7 mouse cellular contexts compared by ENCODE assay signal in the genomic region with DNA sequence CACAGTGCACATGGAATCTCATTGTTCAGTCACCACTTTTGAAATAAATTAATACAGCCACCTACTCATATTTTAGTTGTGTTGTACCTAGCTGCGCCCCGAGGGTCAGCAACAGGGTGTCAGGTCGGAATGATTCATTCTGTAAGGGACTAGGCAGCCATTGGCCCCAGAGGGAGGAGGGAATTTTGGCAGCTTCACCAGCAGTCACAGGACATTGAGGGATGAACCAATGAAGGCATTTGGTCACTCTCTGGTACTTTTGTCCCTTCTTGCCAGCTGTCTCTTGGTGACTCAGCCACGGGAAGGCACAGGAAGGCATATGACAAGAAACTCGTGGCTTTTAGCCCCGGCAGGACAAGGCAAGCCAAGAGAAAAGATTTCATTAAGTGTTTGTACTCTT. TPM values are rescaled to one million over a fixed set of nuclear protein-coding genes. Genes with fewer than 3 reads are reported as not detected.
A peak's percentile ranks its signal among the peaks of the same experiment; 100 is the strongest.
DNase-seq lines count a peak whose midpoint lies in the region; ATAC-seq and TF ChIP-seq lines count a peak whose summit lies in the region.

No protein-coding gene starts in this region.

- H3K4me2 ChIP-seq in lung, embryonic 14.5 days, result no peak overlapping the region
- no peak overlapping the region for H3K4me2 ChIP-seq in heart, embryonic 16.5 days (ENCODE audit: low read depth, low read length)
- H3K4me2 ChIP-seq in midbrain, embryonic 14.5 days (ENCODE audit: low read length), result no peak overlapping the region

- no peaks in the 10 kb centered on the region for H3K27me3 ChIP-seq in lung, embryonic 14.5 days (ENCODE audit: insufficient read depth, low read length)
- no peaks in the 10 kb centered on the region for H3K27me3 ChIP-seq in heart, embryonic 16.5 days (ENCODE audit: control insufficient read depth, insufficient read depth, low read length)
- H3K27me3 ChIP-seq in midbrain, embryonic 14.5 days (ENCODE audit: control insufficient read depth, insufficient read depth, low read length), result no peaks in the 10 kb centered on the region

- 82% methylated on average over 6 of the region's 6 CpGs for WGBS in lung, embryonic 14.5 days
- 77% methylated on average over 6 of the region's 6 CpGs for WGBS in heart, embryonic 16.5 days
- WGBS in midbrain, embryonic 14.5 days, result 85% methylated on average over 6 of the region's 6 CpGs

- H3K9ac ChIP-seq in lung, embryonic 14.5 days, result 0 out of 2 replicates have a peak overlapping the region, but pooled peaks have one; percentile 59
- H3K9ac ChIP-seq in heart, embryonic 16.5 days (ENCODE audit: low read length), result no peak overlapping the region
- H3K9ac ChIP-seq in midbrain, embryonic 14.5 days (replicated peaks; ENCODE audit: low read length), result no peak overlapping the region

- no peak overlapping the region for H3K4me3 ChIP-seq in lung, embryonic 14.5 days (ENCODE audit: low read depth, low read length)
- no peak overlapping the region for H3K4me3 ChIP-seq in heart, embryonic 16.5 days (ENCODE audit: low read length)
- H3K4me3 ChIP-seq in midbrain, embryonic 14.5 days (replicated peaks; ENCODE audit: low read depth, low read length), result no peak overlapping the region

- no peak for ATAC-seq in lung, embryonic 14.5 days (ENCODE audit: insufficient read depth)
- no peak for ATAC-seq in heart, embryonic 16.5 days (replicated peaks; ENCODE audit: extremely low read depth, insufficient read depth, low FRiP score)
- no peak for ATAC-seq in midbrain, embryonic 14.5 days (ENCODE audit: low FRiP score, low TSS enrichment)

- no peak for DNase-seq in lung, embryonic 14.5 days
- no peak for DNase-seq in lung, adult 18-20 months
- peak; percentile 72 to 73 for DNase-seq in adrenal gland, postnatal 36 days
- no peak for DNase-seq in midbrain, embryonic 14.5 days
- no peak for DNase-seq in right cerebral cortex, postnatal 10 days (ENCODE audit: low spot score in 2 of 2)
- DNase-seq in layer of hippocampus, adult 8-10 months (ENCODE audit: low spot score in 2 of 2), result no peak

- 0 out of 2 replicates have a peak overlapping the region, but pooled peaks have one; percentile 96 for H3K27ac ChIP-seq in lung, embryonic 14.5 days (ENCODE audit: low read depth)
- peak overlapping the region; percentile 98; the same call in 1 of the 2 replicates for H3K27ac ChIP-seq in heart, embryonic 16.5 days (ENCODE audit: low read length)
- H3K27ac ChIP-seq in midbrain, embryonic 14.5 days (replicated peaks; ENCODE audit: low read depth, low read length), result peak overlapping the region; percentile 93

- 0 out of 2 replicates have a peak, but pooled peaks cover 3% of the 10 kb centered on the region for H3K4me1 ChIP-seq in lung, embryonic 14.5 days (ENCODE audit: insufficient read depth)
- peaks cover 15% of the 10 kb centered on the region for H3K4me1 ChIP-seq in heart, embryonic 16.5 days (ENCODE audit: control insufficient read depth, insufficient read depth, low read length)
- H3K4me1 ChIP-seq in midbrain, embryonic 14.5 days (ENCODE audit: control insufficient read depth, insufficient read depth, low read length), result peaks cover 13% of the 10 kb centered on the region

- TF ChIP-seq CTCF in lung, embryonic 14.5 days (IDR thresholded peaks at IDR 0.05; ENCODE audit: low read depth), result no peak

- H3K9me3 ChIP-seq in lung, embryonic 14.5 days (ENCODE audit: low read depth, low read length), result no peaks in the 10 kb centered on the region
- H3K9me3 ChIP-seq in heart, embryonic 16.5 days (replicated peaks; ENCODE audit: control insufficient read depth, low read length), result no peaks in the 10 kb centered on the region
- no peaks in the 10 kb centered on the region for H3K9me3 ChIP-seq in midbrain, embryonic 14.5 days (ENCODE audit: control insufficient read depth, low read length)

- H3K36me3 ChIP-seq in lung, embryonic 14.5 days (ENCODE audit: insufficient read depth), result peaks cover 58% of the 10 kb centered on the region
- H3K36me3 ChIP-seq in heart, embryonic 16.5 days (ENCODE audit: control insufficient read depth, insufficient read depth), result peaks cover 36% of the 10 kb centered on the region
- H3K36me3 ChIP-seq in midbrain, embryonic 14.5 days (ENCODE audit: control insufficient read depth, insufficient read depth, low read length), result peaks cover 59% of the 10 kb centered on the region

RNA-seq across cellular contexts. Expression of a gene that starts 1.4 kb away (rescaled TPM):
- polyA plus RNA-seq in lung, embryonic 14.5 days (2014; fragmentation: Nextera tagmentation; extraction: Ambion mirVana), result 29.4 and 32.2 TPM in 2 replicates
- 100 to 1,000 TPM in 1 of 2 experiments, 10 to 100 TPM in 1; 91.4 to 126 TPM for total RNA-seq in adrenal gland, postnatal 36 days (2021)
- 40.1 and 44.0 TPM in 2 replicates for polyA plus RNA-seq in heart, embryonic 16.5 days (2015; fragmentation: Nextera tagmentation; extraction: Ambion mirVana)
- polyA plus RNA-seq in midbrain, embryonic 14.5 days (2014; fragmentation: Nextera tagmentation; extraction: Ambion mirVana), result 64.0 and 108 TPM in 2 replicates
- total RNA-seq in layer of hippocampus, adult 8-10 months (2022), result 10 to 100 TPM; 51.3 to 60.6 (median 56.8) TPM

RNA-seq across cellular contexts. Expression of a gene that starts 2.2 kb away (rescaled TPM):
- polyA plus RNA-seq in lung, embryonic 14.5 days (2014; fragmentation: Nextera tagmentation; extraction: Ambion mirVana), result 12.1 and 13.5 TPM in 2 replicates
- 10 to 100 TPM; 20.1 to 28.6 TPM for total RNA-seq in adrenal gland, postnatal 36 days (2021)
- polyA plus RNA-seq in heart, embryonic 16.5 days (2015; fragmentation: Nextera tagmentation; extraction: Ambion mirVana), result 10.0 and 12.3 TPM in 2 replicates
- polyA plus RNA-seq in midbrain, embryonic 14.5 days (2014; fragmentation: Nextera tagmentation; extraction: Ambion mirVana), result 3.7 and 7.9 TPM in 2 replicates
- 100 to 1,000 TPM in 1 of 4 experiments, 10 to 100 TPM in 3; 10.8 to 113 (median 55.2) TPM for total RNA-seq in layer of hippocampus, adult 8-10 months (2022)

RNA-seq across cellular contexts. Expression of a gene that starts 8.4 kb away (rescaled TPM):
- 695 and 712 TPM in 2 replicates for polyA plus RNA-seq in lung, embryonic 14.5 days (2014; fragmentation: Nextera tagmentation; extraction: Ambion mirVana)
- 100 to 1,000 TPM; 678 to 712 TPM for total RNA-seq in adrenal gland, postnatal 36 days (2021)
- polyA plus RNA-seq in heart, embryonic 16.5 days (2015; fragmentation: Nextera tagmentation; extraction: Ambion mirVana), result 337 and 346 TPM in 2 replicates
- 707 and 863 TPM in 2 replicates for polyA plus RNA-seq in midbrain, embryonic 14.5 days (2014; fragmentation: Nextera tagmentation; extraction: Ambion mirVana)
- total RNA-seq in layer of hippocampus, adult 8-10 months (2022), result 100 to 1,000 TPM; 319 to 328 (median 325) TPM

RNA-seq across cellular contexts. Expression of a gene that starts 8.7 kb away (rescaled TPM):
- not detected in 2 replicates for polyA plus RNA-seq in lung, embryonic 14.5 days (2014; fragmentation: Nextera tagmentation; extraction: Ambion mirVana)
- total RNA-seq in adrenal gland, postnatal 36 days (2021), result not detected
- polyA plus RNA-seq in heart, embryonic 16.5 days (2015; fragmentation: Nextera tagmentation; extraction: Ambion mirVana), result not detected in 2 replicates
- polyA plus RNA-seq in midbrain, embryonic 14.5 days (2014; fragmentation: Nextera tagmentation; extraction: Ambion mirVana), result not detected in 2 replicates
- total RNA-seq in layer of hippocampus, adult 8-10 months (2022), result not detected

RNA-seq across cellular contexts. Expression of a gene that starts 18.1 kb away (rescaled TPM):
- polyA plus RNA-seq in lung, embryonic 14.5 days (2014; fragmentation: Nextera tagmentation; extraction: Ambion mirVana), result 78.7 and 95.0 TPM in 2 replicates
- total RNA-seq in adrenal gland, postnatal 36 days (2021), result 10 to 100 TPM; 70.6 to 80.4 TPM
- 55.8 and 58.0 TPM in 2 replicates for polyA plus RNA-seq in heart, embryonic 16.5 days (2015; fragmentation: Nextera tagmentation; extraction: Ambion mirVana)
- polyA plus RNA-seq in midbrain, embryonic 14.5 days (2014; fragmentation: Nextera tagmentation; extraction: Ambion mirVana), result 93.3 and 103 TPM in 2 replicates
- total RNA-seq in layer of hippocampus, adult 8-10 months (2022), result 100 to 1,000 TPM in 3 of 4 experiments, 10 to 100 TPM in 1; 82.9 to 123 (median 105) TPM

Comparison
In these comparisons a context has a peak if more than half of its experiments do, and no peak if none do; other contexts are left out.
1. DNase-seq: peak in adrenal gland, postnatal 36 days (2 of 2); none in lung, embryonic 14.5 days (single experiment), lung, adult 18-20 months (0 of 2), midbrain, embryonic 14.5 days (single experiment), right cerebral cortex, postnatal 10 days (0 of 2) and layer of hippocampus, adult 8-10 months (0 of 2).
2. Peak in every context shown above with its lines, with median percentiles within 50 percentile points of each other: H3K27ac ChIP-seq.